7 mouse cellular contexts compared by ENCODE assay signal in the genomic region with DNA sequence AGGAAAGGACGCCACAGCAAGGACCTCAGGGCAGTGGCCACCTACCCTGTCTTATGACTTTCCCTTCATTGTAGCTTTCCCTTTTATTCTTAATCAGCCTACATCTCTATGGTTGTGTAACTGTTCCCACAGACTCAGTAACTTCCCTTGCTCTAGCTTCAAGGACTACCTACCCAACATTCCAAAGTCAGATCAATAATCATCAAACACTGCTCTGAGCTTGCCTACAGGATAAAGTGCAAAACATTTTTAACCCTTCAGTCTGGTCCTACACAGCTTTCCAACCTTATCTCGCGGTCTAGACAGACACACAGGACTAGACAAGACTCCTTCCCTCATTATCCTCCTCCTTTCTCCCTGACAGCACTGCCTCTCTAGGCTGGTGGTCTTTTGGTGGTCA. TPM values are rescaled to one million over a fixed set of nuclear protein-coding genes. Genes with fewer than 3 reads are reported as not detected.
DNase-seq lines count a peak whose midpoint lies in the region; ATAC-seq and TF ChIP-seq lines count a peak whose summit lies in the region.

No protein-coding gene starts in this region.

- DNase-seq in neural tube, embryonic 11.5 days (ENCODE audit: low spot score) = no peak
- no peak for DNase-seq in neural tube, embryonic 10.5 days (ENCODE audit: extremely low spot score, low spot score)
- no peak for DNase-seq in limb, embryonic 14.5 days (ENCODE audit: low spot score)
- DNase-seq in thymus, postnatal 25 days = no peak
- no peak for DNase-seq in urinary bladder, adult 2 months (ENCODE audit: low spot score)

- no peaks in the 10 kb centered on the region for H3K27me3 ChIP-seq in neural tube, embryonic 11.5 days (ENCODE audit: control insufficient read depth, insufficient read depth, low read length)
- H3K27me3 ChIP-seq in limb, embryonic 14.5 days (ENCODE audit: control insufficient read depth, insufficient read depth, low read length) = no peaks in the 10 kb centered on the region
- no peaks in the 10 kb centered on the region for H3K27me3 ChIP-seq in small intestine, adult 2 months (ENCODE audit: control insufficient read depth, insufficient read depth, low read length)

- H3K4me1 ChIP-seq in neural tube, embryonic 11.5 days (ENCODE audit: control insufficient read depth, insufficient read depth, low read length) = peaks cover 3% of the 10 kb centered on the region; the same call in 1 of the 2 replicates
- peaks cover 23% of the 10 kb centered on the region for H3K4me1 ChIP-seq in limb, embryonic 14.5 days (ENCODE audit: control insufficient read depth, insufficient read depth, low read length)
- peaks cover 11% of the 10 kb centered on the region for H3K4me1 ChIP-seq in small intestine, adult 2 months (ENCODE audit: control insufficient read depth, insufficient read depth, insufficient read length, low read length)

- TF ChIP-seq POLR2A in limb, embryonic 14.5 days (IDR thresholded peaks at IDR 0.05; ENCODE audit: borderline replicate concordance, extremely low read depth, insufficient read depth, insufficient read length) = no peak
- TF ChIP-seq POLR2A in small intestine, adult 2 months (IDR thresholded peaks at IDR 0.05; ENCODE audit: low read depth, low read length) = no peak

- H3K4me3 ChIP-seq in neural tube, embryonic 11.5 days (ENCODE audit: low read depth, low read length) = peak overlapping the region; percentile 92
- peak overlapping the region; percentile 92 for H3K4me3 ChIP-seq in limb, embryonic 14.5 days (replicated peaks; ENCODE audit: low read length)
- peak overlapping the region; percentile 84 for H3K4me3 ChIP-seq in small intestine, adult 2 months (ENCODE audit: low read depth, low read length)

- WGBS in neural tube, embryonic 11.5 days = 4% methylated on average over 3 of the region's 3 CpGs
- 4% methylated on average over 3 of the region's 3 CpGs for WGBS in limb, embryonic 14.5 days
- 0% methylated on average over 3 of the region's 3 CpGs for WGBS in small intestine, adult 2 months

- H3K9me3 ChIP-seq in neural tube, embryonic 11.5 days (ENCODE audit: control insufficient read depth, low read length) = no peaks in the 10 kb centered on the region
- no peaks in the 10 kb centered on the region for H3K9me3 ChIP-seq in limb, embryonic 14.5 days (ENCODE audit: control insufficient read depth, low read length)

- no peak for TF ChIP-seq CTCF in small intestine, adult 2 months (IDR thresholded peaks at IDR 0.05; ENCODE audit: extremely low read depth, insufficient read length, insufficient replicate concordance, low read depth, low read length)

- peak overlapping the region; percentile 69 for H3K4me2 ChIP-seq in neural tube, embryonic 11.5 days (ENCODE audit: low read depth)
- H3K4me2 ChIP-seq in limb, embryonic 14.5 days (replicated peaks; ENCODE audit: low read depth, low read length, severe bottlenecking) = peak overlapping the region; percentile 79

- H3K27ac ChIP-seq in neural tube, embryonic 11.5 days (ENCODE audit: low read depth, low read length) = peak overlapping the region; percentile 80
- H3K27ac ChIP-seq in limb, embryonic 14.5 days (replicated peaks; ENCODE audit: low read depth, low read length) = peak overlapping the region; percentile 77
- H3K27ac ChIP-seq in small intestine, adult 2 months (ENCODE audit: insufficient read depth, low read depth, low read length) = peak overlapping the region; percentile 58

- peak; percentile 11 for ATAC-seq in neural tube, embryonic 11.5 days (ENCODE audit: insufficient read depth, low FRiP score, low TSS enrichment)
- ATAC-seq in erythroid progenitor cell, adult 5-6 weeks (replicated peaks; ENCODE audit: low FRiP score, poor library complexity, severe bottlenecking) = peak; percentile 33
- no peak for ATAC-seq in limb, embryonic 14.5 days (ENCODE audit: low FRiP score, low read depth)

- no peaks in the 10 kb centered on the region for H3K36me3 ChIP-seq in neural tube, embryonic 11.5 days (ENCODE audit: control insufficient read depth, insufficient read depth, low read length)
- no peaks in the 10 kb centered on the region for H3K36me3 ChIP-seq in limb, embryonic 14.5 days (ENCODE audit: control insufficient read depth, insufficient read depth, low read length)
- H3K36me3 ChIP-seq in small intestine, adult 2 months (ENCODE audit: control insufficient read depth, insufficient read depth, low read length) = no peaks in the 10 kb centered on the region

- H3K9ac ChIP-seq in neural tube, embryonic 11.5 days (ENCODE audit: low read length) = peak overlapping the region; percentile 77
- H3K9ac ChIP-seq in limb, embryonic 14.5 days (ENCODE audit: low read depth, low read length, severe bottlenecking) = peak overlapping the region; percentile 93

RNA-seq across cellular contexts. Expression of a gene that starts 0.7 kb away (rescaled TPM):
- polyA plus RNA-seq in neural tube, embryonic 11.5 days (2014; fragmentation: Nextera tagmentation; extraction: Ambion mirVana) = 34.8 and 34.9 TPM in 2 replicates
- total RNA-seq in erythroid progenitor cell, adult 5-6 weeks (2015; ENCODE audit: low replicate concordance) = 114 and 185 TPM in 2 replicates
- 114 and 217 TPM in 2 replicates for total RNA-seq in erythroid progenitor cell, adult 5-6 weeks (2017; ENCODE audit: low replicate concordance)
- polyA plus RNA-seq in limb, embryonic 14.5 days (2012; rRNA removed) = 29.2 and 31.6 TPM in 2 replicates
- 26.7 and 28.2 TPM in 2 replicates for polyA plus RNA-seq in limb, embryonic 14.5 days (2014; fragmentation: Nextera tagmentation; extraction: Ambion mirVana)
- polyA plus RNA-seq in small intestine, adult 2 months (2012; rRNA removed) = 12.2 and 13.6 TPM in 2 replicates
- 16.1 and 17.6 TPM in 2 replicates for polyA plus RNA-seq in urinary bladder, adult 2 months (2012; rRNA removed)
